Mouse (Mus musculus) cerebellum, postnatal 36 days (tissue): ENCODE data around the gene Rassf7.

Source experiments
- DNase-seq, 2 experiments: peaks; one replicate each; pipeline ENCODE4 v3.0.0; 2021 to 2022; ENCODE audit warnings: mixed read lengths in 2 of 2

Rassf7 gene

DNA sequence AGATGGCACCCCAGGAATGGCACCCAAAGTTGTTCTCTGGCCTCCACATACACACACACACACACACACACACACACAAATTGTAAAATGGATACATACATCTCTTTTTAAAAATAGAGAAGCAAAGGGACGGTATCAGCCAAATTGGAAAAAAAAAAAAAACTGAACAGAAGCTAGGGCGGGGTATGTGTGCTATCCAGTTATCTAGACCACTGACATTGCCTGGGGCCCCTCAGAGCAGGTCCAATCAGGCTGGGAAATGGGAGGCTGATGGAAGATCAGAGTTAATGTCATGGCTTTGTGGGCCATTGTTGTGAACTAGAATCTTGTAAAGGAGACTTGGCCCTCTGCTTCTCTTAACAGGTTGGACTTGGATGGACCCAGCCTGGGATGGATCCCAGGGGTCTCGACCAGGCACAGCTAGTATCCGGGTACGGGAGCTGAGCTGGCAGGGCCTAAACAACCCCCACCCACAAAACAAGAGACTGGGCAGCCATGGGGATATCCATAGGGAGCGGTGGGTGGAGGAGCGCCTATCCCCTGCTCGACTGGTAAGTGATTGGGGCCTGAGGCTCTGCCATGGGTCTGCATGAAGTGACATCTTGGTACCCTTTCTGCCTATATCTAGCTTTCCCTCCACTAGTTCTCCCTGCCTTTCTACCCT is 18.9 kb upstream of the Rassf7 start:
- DNase-seq = no peak

DNA sequence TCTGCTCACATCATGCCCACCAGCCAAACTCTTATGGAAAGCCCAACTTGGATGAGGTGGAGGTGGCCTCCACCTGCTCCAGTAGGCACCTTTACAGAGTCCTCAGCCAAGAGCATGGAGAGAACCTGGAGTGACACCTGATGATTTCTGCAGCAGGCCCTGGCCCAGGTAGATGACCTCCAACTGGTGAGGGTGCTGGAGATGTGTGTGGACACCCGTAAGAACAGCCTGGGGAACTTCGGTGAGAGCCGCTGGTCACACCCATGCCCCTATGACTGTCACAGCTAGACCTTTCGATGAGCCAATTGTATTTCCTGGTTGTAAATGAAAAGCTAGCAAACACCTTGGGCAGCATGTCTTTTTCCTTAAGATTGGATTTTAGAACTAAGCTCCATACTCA is 17.5 kb upstream of the Rassf7 start:
- no peak for DNase-seq

DNA sequence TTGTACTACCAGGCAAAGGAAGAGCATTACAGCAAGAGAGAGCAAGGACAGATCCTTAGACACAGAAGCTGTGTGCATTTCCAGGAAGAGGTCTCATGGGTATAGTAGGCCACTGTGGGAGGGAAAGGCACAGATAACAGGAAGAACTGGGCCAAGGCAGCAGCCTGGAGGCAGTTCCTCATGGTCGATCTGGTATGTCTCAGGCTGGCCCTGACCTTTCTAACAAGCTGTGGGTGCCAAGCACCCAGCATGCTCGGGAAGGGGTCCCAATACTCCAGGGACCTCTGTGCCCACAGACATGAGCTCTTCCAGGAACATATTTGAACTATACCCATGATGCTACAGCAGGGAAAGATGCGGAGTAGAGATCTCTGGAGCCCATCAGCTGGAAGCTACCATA is 11.1 kb upstream of the Rassf7 start:
- no peak for DNase-seq

DNA sequence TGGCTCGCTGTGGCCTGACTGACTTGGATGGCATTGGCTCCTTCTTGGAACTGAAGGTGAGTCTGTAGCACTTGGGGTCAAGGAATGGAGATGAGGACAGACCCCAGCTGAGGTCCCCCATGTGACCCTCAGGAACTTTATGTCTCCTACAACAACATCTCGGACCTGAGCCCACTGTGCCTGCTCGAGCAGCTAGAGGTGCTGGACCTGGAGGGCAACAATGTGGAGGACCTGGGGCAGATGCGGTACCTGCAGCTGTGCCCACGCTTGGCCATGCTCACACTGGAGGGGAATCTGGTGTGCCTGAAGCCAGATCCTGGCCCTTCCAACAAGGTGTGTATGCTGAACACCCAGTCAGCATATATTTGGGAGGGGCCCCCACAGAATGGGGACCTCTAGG is 10.2 kb upstream of the Rassf7 start:
- DNase-seq = no peak

DNA sequence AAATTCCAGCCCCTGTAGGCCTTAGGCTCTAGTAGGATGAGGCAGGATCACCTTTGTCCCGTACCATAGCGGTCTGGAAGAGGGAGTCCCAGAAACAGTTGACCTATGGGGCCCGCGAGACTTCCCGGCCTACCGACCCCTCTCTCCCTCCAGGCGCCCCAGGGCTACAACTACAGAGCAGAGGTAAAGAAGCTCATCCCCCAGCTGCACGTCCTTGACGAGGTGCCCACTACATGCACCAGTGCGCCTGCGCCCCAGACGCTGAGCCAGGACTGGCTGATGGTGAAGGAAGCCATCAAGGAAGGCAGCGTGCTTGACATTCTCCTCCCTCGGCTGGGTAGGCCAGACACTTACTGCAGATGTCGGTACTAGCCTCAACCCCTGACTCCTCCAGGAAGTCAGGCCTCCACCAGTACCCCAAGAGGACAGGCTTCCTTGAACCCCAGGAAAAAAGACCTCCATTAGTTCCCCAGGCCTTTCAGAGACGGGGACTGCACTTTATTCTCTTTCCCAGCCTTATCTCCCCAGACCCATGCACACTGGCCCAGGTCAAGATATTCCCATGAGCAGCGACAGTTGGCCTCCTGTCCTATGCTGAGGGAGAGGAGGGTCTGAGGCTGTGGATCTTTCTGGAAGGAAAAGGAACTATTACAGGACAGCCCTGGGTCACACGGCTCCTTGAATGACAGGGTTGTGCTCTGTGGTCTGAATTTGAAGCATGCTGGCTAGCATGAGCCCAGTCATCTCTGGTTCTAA is 9.3 kb upstream of the Rassf7 start:
- no peak for DNase-seq

DNA sequence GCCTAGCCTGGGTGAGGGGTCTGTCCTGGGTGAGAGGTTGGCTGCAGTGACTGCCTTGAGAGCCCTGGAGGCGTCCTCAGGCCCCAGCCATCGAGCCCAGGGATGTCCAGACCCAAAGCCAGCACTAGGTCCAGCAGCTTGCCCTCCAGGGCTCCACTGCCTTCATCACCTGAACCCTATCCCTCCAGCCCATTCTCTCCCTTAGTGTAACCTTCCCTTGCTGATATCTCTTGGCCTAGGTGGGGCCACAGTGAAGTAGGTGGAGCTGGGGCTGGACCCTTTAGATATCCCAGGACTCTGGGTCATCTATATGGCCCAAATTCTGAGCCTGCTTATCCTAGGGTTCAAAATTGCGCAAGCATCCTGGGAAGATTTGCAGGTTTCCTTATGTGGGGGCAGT is 6.1 kb upstream of the Rassf7 start:
- no peak for DNase-seq

DNA sequence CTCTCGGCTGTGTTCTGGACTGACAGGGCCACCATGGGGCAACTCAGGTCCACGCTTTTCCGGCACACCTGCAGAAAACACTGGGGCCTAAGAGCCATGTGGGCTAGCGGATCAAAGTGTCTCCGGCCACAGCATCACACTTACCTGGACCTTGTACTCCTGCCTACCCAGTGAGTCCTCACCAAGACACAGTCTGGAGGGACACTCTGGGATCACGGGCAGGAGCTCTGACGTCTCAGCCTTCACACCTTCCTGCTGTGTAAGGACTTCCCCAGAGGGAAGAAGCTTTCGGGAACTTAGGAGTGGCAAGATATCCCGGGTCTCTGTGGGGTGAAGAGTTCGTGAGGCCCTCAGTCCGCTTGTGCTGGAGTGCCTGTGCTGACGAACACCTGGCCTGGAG is 5.5 kb upstream of the Rassf7 start:
- no peak for DNase-seq

DNA sequence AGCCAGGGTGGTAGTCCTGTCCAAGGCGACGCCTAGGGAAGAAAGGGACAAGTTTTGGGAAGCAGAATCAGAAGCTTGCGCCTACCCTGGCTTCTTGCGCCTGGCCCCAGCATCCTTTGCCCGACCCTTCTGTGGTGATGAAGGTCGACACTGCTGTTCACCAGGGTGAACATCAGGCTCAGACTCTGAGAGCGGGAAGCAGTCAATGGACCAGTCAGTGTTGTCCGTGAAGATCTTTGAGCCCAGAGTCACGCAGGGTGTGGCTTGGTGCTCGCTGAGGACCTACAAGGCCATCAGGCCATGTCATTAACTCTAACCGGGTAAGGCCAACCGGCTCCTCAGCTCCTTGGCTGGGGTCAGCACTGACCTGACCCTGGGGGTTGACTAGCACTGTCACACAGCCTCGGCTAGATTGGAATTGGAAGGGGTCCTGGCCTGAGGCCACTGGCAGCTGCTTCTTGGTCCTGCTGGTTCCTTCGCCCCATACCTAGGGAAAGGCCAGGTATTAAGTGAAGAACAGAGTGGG is 5.0 kb upstream of the Rassf7 start:
- no peak for DNase-seq

DNA sequence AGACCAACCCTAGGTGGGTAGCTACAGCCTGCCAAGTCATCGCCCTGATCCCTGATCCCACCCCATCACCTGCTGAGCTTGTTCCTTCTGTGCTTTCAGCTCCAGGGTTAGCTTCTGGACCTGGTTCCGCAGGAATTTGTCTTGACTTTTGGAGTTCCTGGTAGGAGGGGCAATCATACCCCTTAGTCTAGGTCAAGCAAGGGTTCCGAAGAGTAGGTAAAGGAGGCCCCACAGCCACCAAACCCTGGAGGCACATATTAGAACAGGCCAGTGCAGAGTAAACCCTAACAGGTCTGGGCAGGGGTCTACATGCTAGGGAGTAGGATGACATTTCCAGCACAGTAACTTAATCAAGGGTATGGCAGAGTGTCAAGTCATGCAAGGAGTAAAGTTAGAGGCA is 2.5 kb upstream of the Rassf7 start:
- DNase-seq = no peak

DNA sequence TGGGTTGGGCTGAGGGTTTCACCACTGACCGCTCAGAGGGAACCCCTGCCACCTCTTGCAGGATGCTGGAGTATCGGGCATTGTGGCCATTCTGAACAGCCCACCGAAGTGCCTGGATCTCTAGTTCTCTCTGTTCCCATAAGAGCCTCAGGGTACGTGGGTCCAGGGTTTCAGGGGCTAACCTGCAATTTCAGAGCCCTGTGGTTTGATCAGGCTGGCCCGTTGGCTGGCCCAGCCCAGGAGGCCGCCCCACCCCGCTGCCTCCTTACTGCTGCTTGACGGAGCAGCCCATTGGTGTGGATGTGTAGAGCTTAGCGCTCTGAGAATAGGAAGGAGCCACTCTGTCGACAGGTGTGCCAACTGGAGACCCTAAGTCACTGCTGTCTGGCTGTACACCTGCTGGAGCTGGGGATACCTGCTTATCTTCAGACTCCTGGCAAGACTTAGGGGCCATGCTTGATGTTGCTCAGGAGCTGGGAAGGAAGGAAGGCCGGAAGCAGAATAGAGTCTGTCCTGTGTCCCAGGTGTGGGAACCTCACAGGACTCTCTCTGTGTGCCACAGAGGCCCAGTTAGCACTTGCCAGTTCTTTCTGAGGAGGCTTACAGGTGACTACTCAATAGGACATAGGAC is 1.9 kb upstream of the Rassf7 start, which contains the start of gene Lmntd2:
Gene Lmntd2 (minus strand): TSS at position 476 of the 631 bp plus-strand sequence.
- no peak for DNase-seq

DNA sequence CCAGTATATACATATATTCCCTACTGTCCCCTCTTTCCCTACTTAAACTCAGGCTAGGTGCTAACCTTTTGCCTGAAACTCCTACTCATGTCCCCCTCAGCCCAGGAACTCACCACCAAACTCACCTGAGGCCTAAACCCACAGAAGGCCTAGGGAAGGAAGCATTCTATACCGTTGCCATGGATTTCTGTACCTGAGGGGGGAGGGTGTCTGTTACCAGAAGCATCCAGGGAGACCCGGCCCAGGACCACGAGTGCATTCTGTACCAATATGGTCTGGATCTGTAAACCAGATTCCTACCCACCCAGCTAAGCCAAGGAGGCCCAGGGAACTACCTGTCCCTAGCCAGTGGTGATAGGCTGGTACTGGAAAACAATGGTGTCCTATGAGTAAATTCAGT is 1.4 kb upstream of the Rassf7 start:
- DNase-seq = no peak

DNA sequence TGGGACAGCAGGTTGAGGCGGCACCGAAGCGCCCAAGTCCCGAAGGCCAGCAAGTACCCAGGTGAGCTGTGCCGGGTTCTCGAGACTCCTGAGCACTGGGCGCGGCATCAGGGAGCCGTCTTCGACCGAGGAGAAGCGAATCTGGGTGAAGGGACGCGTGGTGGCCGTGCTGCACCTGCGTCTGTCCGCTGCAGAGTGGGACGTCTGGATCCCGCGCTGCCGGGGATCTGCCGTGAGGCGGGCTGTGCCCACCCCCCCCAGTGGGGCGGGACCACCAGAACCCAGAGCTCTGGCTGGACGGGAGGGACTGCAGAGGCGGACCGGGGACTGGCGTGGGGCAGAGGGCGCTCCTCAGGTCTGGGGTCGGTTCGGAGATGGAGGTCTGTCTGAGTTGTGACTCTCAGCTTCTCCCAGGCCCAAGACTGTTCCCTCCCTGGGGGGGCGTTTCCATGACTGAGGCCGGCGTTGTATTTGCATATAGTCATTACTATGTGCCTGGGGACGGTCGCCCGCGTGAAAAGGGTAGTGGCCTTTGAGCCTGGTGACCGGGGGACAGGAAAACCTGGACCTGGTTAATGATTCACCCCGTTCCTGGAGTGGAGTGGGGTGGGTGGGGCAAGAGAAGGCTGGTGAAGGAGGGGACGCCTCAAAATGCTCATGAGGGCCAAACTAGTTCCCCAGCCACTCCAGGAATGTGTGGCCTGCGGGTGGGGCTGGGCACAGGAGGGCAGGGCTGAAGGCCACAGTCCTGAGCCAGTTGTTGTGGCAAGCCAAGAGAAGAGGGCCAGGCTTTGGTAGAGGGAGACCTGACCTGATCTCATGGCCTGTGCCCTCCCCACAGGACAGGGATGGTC is 447 bp downstream of the Rassf7 start:
- no peak for DNase-seq

DNA sequence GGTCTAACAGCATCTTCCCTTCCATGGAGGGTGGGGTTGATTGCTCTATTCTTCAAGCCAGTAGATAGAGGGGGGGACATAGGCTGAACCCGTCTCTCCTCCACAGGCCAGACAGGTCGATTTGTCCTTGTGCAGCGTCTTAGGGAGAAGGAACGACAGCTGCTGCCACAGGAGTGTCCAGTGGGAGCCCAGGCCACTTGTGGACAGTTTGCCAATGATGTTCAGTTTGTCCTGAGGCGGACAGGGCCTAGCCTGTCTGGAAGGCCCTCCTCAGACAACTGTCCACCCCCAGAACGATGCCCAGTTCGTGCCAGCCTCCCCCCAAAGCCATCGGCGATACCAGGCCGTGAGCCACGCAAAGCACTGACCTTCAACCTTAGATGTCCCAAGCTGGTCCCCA is 1.2 kb downstream of the Rassf7 start:
- no peak for DNase-seq

DNA sequence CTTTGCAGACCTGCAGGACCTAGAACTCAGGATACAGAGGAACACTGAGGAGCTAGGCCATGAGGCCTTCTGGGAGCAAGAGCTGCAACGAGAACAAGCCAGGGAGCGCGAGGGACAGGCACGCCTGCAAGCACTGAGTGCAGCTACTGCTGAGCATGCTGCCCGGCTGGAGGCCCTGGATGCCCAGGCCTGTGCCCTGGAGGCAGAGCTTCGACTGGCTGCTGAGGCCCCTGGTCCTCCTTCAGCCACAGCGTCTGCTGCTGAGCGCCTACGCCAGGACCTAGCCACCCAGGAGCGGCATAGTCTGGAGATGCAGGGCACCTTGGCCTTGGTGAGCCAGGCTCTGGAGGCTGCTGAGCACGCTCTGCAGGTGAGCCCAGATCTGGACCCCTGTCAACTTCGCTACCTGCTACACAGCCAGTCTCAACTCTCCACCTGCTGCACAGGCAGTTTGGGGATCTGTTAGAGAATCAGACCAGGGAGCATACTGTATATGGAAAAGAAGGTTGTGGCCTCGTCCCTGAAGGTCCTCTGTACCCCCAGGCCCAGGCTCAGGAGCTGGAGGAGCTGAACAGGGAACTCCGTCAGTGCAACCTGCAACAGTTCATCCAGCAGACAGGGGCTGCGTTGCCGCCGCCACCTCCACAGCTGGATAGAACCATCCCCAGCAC is 1.8 kb downstream of the Rassf7 start:
- no peak for DNase-seq

DNA sequence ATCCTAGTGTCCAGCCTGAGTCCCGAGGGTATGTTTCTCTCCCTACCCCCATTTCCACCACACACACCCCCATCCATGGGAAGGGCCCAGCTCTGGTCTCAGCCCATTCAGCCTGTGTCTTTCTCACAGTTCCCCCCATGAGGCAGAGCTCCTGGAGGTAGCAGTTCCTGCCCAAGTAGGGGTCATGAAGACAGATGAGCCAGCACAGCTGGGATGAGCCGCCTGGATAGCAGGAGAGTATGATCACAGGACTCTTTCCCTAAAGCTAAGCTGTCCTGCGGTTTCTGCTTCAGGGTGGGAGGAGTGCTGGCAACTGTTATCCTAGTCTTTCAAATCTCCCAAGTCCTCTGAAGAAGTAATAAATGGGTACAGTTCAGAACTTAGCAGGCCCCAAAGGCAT is 2.5 kb downstream of the Rassf7 start:
- DNase-seq = no peak

DNA sequence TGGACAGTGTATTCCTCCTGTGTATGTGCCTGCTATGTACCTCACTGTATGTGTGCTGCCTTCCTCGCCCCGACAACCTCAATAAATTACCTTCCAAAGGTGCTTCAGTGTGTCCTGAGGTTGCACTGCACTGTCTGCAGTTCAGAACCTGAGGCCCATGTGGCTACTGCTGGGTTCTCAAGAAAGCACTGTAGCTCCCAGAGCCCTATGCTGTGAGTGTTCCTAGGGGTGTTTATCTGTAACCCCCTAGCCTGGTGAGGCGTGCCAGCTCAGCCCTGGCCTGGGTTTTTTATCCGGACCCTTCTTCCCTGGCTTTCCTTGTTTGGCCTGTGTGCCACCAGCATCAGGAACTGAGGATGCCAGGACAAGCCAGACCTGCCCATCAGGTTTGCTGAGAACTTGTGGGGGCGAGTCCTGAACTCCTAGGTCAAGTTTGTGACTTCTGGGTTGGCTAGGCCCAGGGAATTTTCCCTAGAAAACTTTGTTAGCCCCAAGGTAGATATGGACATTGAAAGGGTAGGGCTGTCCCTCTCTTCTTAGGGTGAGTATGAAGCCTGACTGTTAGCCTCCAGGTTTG is 3.0 kb downstream of the Rassf7 start:
- no peak for DNase-seq

DNA sequence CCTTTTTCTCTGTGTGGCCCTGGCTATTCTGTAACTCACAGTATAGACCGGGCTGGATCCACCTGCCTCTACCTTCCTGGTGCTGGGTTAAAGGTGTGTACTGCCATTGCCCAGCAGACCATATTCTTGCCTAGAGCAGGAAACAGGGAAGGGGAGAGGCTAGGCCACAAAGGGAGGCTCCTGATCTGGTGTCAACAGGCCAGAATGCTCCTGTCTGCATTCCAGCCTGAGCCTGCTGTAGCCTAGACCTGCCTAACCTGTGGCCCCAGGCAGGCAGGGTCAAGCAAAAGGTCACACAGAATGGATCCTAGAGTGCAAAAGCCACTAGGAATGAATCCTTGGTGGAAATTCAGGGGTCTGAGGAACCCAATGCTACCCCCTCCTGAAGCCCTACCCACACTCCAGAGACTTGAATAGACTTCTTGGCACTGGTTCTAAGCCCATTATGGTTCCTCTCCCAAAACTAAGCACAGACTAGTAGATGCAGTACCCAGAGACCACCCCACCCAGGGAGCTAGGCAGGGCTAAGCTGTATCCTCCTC is 4.0 kb downstream of the Rassf7 start:
- DNase-seq = no peak

DNA sequence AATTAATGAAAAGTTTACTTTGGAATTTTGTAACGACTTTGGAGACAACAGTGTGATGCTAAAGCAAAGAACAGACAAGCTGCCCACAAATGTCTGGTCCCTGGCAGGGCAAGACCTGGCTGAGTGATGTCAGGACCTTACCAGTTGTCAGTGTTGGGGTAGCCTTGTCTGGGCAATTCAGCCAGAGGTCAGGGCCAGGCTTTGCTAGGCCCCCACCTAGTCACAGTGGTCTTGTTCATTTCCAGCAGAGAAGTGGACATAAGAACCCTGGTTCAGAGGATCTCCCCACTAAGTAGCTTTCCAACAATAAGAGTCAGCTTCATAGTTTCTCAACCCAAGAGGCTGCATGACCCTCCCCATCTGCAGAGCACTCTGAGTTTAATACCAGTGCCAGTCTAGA is 4.7 kb downstream of the Rassf7 start:
- DNase-seq = no peak

DNA sequence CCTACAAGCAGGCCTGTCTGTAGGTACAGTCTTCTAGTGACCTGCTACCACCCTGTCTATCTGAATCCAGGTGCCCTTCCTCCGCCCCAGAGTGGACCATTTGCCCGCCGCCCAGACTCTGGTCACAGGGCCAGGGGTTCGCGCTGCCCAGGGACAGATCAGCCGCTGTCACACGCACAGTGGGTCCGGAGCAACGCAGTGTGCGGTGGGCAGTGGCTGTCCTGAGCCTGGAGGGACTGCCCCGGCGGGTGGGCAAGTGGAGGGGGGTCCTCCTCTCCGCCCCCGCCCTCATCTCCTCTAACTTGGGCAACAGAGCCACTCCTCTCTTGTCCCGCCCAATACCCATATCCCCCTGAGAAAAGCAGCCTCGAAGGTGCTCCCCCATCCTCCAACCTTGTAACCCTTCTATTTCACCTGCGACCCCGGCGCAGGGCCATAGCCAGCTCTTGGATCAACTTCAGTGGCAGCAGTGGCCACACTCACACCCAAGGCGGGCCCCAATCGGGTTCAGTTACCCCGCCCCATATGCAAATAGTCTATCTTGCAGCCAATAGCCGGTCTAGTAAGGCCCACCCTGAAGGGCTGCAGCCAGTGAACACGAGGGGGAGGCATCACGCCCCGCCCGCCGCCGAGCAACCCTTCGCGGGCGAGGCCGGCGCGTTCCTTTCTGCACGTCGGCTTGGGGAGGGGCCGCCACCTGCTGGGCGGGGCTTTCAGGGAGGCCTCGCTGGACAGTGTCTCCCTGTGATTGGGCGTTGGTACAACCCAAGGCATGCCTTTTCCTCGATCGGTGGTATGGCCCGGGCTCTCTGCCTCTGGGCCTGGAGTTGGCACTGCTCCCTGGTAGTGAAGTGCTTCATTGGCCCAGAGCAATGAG is 5.8 kb downstream of the Rassf7 start:
- DNase-seq = peak; percentile 79 to 89

DNA sequence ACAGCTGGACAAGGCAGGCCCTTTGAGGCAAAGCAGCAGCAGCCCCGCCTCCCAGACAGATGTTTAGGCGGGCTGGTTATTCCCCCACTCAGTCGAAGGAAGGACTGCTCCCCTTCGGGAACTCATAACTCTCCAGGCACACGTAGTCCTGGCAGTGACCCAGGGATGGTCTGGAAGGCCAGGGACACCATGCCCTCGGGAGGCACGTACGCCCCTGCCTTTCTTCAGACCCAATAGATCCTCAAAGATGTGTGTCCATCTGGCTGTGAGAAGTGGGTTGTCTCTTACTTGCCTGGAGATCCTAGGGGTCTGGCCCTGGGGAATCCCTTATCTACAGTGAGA is 6.4 kb downstream of the Rassf7 start:
- DNase-seq = no peak

DNA sequence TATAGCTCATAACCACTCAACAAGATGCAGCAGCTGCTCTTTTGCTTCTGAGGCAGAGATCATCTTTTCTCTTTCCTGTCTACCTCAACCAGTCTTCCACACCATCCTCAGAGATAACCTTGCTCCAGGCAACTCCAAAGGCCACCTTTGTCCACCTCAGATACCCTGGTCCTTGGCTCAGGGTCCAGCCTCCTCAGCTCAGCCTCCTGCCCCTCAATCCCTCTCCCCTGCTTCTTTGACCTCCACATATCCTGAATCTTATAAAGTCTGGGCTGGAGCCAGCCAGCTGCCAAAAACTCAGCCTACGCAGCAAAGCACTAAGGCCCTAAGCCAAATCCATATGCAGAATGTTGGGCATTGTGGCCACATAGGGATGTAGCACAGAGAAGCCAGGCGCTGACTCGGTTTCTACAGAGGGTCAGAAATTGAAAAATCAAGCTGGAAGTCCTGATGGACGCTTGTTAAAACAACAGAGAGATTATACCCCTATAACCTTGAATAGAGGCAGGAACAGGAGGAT is 7.1 kb downstream of the Rassf7 start:
- no peak for DNase-seq
